In the genomic region with DNA sequence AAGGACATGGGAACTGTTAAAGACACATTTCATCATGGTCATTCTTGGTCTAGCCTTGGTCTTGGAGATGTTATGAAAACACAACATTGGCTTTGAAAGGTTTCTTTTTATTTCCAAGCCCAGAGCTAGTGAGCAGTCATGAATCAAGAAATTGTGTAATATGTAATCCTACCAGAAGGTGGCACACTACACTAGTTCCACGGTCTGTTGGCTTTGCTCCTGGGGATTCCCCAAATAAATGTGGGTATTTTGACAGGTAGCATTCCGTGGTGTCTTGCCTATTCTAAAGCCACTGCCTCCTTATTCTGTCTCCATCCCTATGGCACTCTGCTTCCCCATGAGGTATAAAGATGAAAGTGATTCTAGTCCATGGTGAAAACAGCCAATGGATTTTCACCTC, we compare ENCODE assay signal across 8 mouse cellular contexts.
A peak's percentile ranks its signal among the peaks of the same experiment; 100 is the strongest.
DNase-seq lines count a peak whose midpoint lies in the region; ATAC-seq and TF ChIP-seq lines count a peak whose summit lies in the region.

No protein-coding gene starts in this region.

- H3K4me3 ChIP-seq in heart, embryonic 11.5 days (ENCODE audit: low read depth, low read length): no peak overlapping the region
- H3K4me3 ChIP-seq in limb, embryonic 13.5 days: no peak overlapping the region
- no peak overlapping the region for H3K4me3 ChIP-seq in stomach, postnatal 0 days (ENCODE audit: low read depth, low read length)

- H3K27me3 ChIP-seq in heart, embryonic 11.5 days (ENCODE audit: control insufficient read depth, insufficient read depth, low read length): no peaks in the 10 kb centered on the region
- H3K27me3 ChIP-seq in limb, embryonic 13.5 days: no peaks in the 10 kb centered on the region
- no peaks in the 10 kb centered on the region for H3K27me3 ChIP-seq in stomach, postnatal 0 days (ENCODE audit: control insufficient read depth, insufficient read depth, low read length)

- H3K4me1 ChIP-seq in heart, embryonic 11.5 days (ENCODE audit: control insufficient read depth, insufficient read depth, low read length): no peaks in the 10 kb centered on the region
- no peaks in the 10 kb centered on the region for H3K4me1 ChIP-seq in limb, embryonic 13.5 days
- no peaks in the 10 kb centered on the region for H3K4me1 ChIP-seq in stomach, postnatal 0 days (replicated peaks; ENCODE audit: control insufficient read depth, insufficient read depth)

- H3K27ac ChIP-seq in heart, embryonic 11.5 days (ENCODE audit: low read depth, low read length): no peak overlapping the region
- no peak overlapping the region for H3K27ac ChIP-seq in limb, embryonic 13.5 days
- no peak overlapping the region for H3K27ac ChIP-seq in stomach, postnatal 0 days (replicated peaks)

- peak; percentile 80 for TF ChIP-seq CTCF in stomach, postnatal 0 days (IDR thresholded peaks at IDR 0.05; ENCODE audit: low read depth)

- ATAC-seq in heart, embryonic 11.5 days (replicated peaks; ENCODE audit: insufficient number of reproducible peaks, low FRiP score, low TSS enrichment): no peak
- peak; percentile 41 for ATAC-seq in CD4-positive, CD25-positive, alpha-beta regulatory T cell, adult 4 months
- 0 out of 2 replicates have a peak, but pooled peaks have one; percentile 8 for ATAC-seq in limb, embryonic 13.5 days (ENCODE audit: low FRiP score, low read depth)
- no peak for ATAC-seq in stomach, postnatal 0 days (ENCODE audit: low FRiP score, low TSS enrichment)

- WGBS in heart, embryonic 11.5 days (ENCODE audit: insufficient replicate concordance): 8% methylated on average over 2 of the region's 2 CpGs
- 3% methylated on average over 2 of the region's 2 CpGs for WGBS in limb, embryonic 13.5 days
- WGBS in stomach, postnatal 0 days: 3% methylated on average over 2 of the region's 2 CpGs

- peak; percentile 4 to 27 for DNase-seq in heart, postnatal 10 days
- peak; percentile 69 for DNase-seq in c-Kit-negative CD71-positive TER-119-positive erythroid progenitor cells, embryonic 14.5 days (ENCODE audit: low read depth, low spot score)
- no peak for DNase-seq in stomach, postnatal 0 days (ENCODE audit: low spot score)
- DNase-seq in gastrocnemius, postnatal 25 days: no peak
- no peak for DNase-seq in testis, postnatal 14 days (ENCODE audit: low spot score)

- no peak for TF ChIP-seq EP300 in stomach, postnatal 0 days (optimal IDR thresholded peaks at IDR 0.05)

- intact Hi-C loops in heart, postnatal 10 days (cut with DNase I): loop anchor here (1.0 to 5.0 kb wide), 3 partner anchors 114 to 390 kb away; no protein-coding TSS in a partner anchor

- no peak overlapping the region for H3K4me2 ChIP-seq in heart, embryonic 11.5 days
- H3K4me2 ChIP-seq in limb, embryonic 13.5 days (replicated peaks): no peak overlapping the region
- no peak overlapping the region for H3K4me2 ChIP-seq in stomach, postnatal 0 days (replicated peaks; ENCODE audit: low read depth)

- H3K9ac ChIP-seq in heart, embryonic 11.5 days (ENCODE audit: low read depth, low read length): no peak overlapping the region
- H3K9ac ChIP-seq in limb, embryonic 13.5 days: no peak overlapping the region
- no peak overlapping the region for H3K9ac ChIP-seq in stomach, postnatal 0 days (ENCODE audit: low read length)

- H3K9me3 ChIP-seq in heart, embryonic 11.5 days (replicated peaks; ENCODE audit: control insufficient read depth, low read length): no peaks in the 10 kb centered on the region
- no peaks in the 10 kb centered on the region for H3K9me3 ChIP-seq in limb, embryonic 13.5 days
- H3K9me3 ChIP-seq in stomach, postnatal 0 days (ENCODE audit: control insufficient read depth, low read length): no peaks in the 10 kb centered on the region

- no peaks in the 10 kb centered on the region for H3K36me3 ChIP-seq in heart, embryonic 11.5 days (ENCODE audit: control insufficient read depth, insufficient read depth, low read length)
- H3K36me3 ChIP-seq in limb, embryonic 13.5 days: no peaks in the 10 kb centered on the region
- H3K36me3 ChIP-seq in stomach, postnatal 0 days (ENCODE audit: control insufficient read depth, insufficient read depth, low read length): no peaks in the 10 kb centered on the region

Comparison
In these comparisons a context has a peak if more than half of its experiments do, and no peak if none do; other contexts are left out.
1. DNase-seq: peak in heart, postnatal 10 days (2 of 2) and c-Kit-negative CD71-positive TER-119-positive erythroid progenitor cells, embryonic 14.5 days (single experiment); none in stomach, postnatal 0 days (single experiment), gastrocnemius, postnatal 25 days (single experiment) and testis, postnatal 14 days (single experiment).
2. ATAC-seq: peak in CD4-positive, CD25-positive, alpha-beta regulatory T cell, adult 4 months (single experiment) and limb, embryonic 13.5 days (single experiment); none in heart, embryonic 11.5 days (single experiment) and stomach, postnatal 0 days (single experiment).